Mouse (Mus musculus) C2C12 (cell line): ENCODE measurements around the gene Sp6. TPM values are rescaled to one million over a fixed set of nuclear protein-coding genes. Genes with fewer than 3 reads are reported as not detected.

Experiments used
- H3K27me3 ChIP-seq: one replicate; pipeline ENCODE4 v1.6.1; 2011; ENCODE audit not compliant: control insufficient read depth, insufficient read depth, insufficient read length
- H3K36me3 ChIP-seq: one replicate; pipeline ENCODE4 v1.6.1; 2011; ENCODE audit not compliant: control insufficient read depth, insufficient read depth
- H3K4me3 ChIP-seq: one replicate; pipeline ENCODE4 v1.5.1; 2011; ENCODE audit warnings: mild to moderate bottlenecking, control low read depth; ENCODE audit not compliant: poor library complexity, insufficient read depth, severe bottlenecking
- H3K79me2 ChIP-seq: one replicate; pipeline ENCODE4 v1.6.1; 2011; ENCODE audit not compliant: control insufficient read depth, insufficient read depth
- H3K79me3 ChIP-seq: one replicate; pipeline ENCODE4 v1.6.1; 2011; ENCODE audit warnings: low read depth, control low read depth
- H3ac ChIP-seq: one replicate; pipeline ENCODE3; 2011; ENCODE audit warnings: low read depth; ENCODE audit not compliant: control insufficient read depth, insufficient read length
- CEBPB ChIP-seq: IDR thresholded peaks from one replicate; pipeline ENCODE4 v1.6.1; 2011; ENCODE audit warnings: low read depth, mild to moderate bottlenecking, control low read depth, moderate library complexity
- CTCF ChIP-seq: IDR thresholded peaks from one replicate; pipeline ENCODE4 v1.5.1; 2011; ENCODE audit not compliant: control insufficient read depth, insufficient read depth, insufficient read length
- FOSL1 ChIP-seq: IDR thresholded peaks from one replicate; pipeline ENCODE4 v1.8.0; 2011; ENCODE audit warnings: mild to moderate bottlenecking, low read length; ENCODE audit not compliant: poor library complexity, insufficient read depth, severe bottlenecking
- MAX ChIP-seq: IDR thresholded peaks from one replicate; pipeline ENCODE4 v1.6.1; 2011; ENCODE audit warnings: mild to moderate bottlenecking, control low read depth
- MYOD1 ChIP-seq: IDR thresholded peaks from one replicate; pipeline ENCODE4 v1.6.1; 2011; ENCODE audit warnings: low read depth; ENCODE audit not compliant: control insufficient read depth, insufficient read length
- MYOG ChIP-seq: IDR thresholded peaks from one replicate; pipeline ENCODE4 v1.6.1; 2011; ENCODE audit not compliant: control insufficient read depth, insufficient read length; ENCODE audit errors: extremely low read depth
- USF1 ChIP-seq: IDR thresholded peaks from one replicate; pipeline ENCODE4 v1.6.1; 2011; ENCODE audit warnings: low read depth, mild to moderate bottlenecking, control low read depth, moderate library complexity
- polyA plus RNA-seq: library from polyadenylated mRNA; unstranded; fragments of >200 nt; fragmentation: generic; extraction: Trizol; gene quantifications from one replicate; pipeline ENCODE4 v1.2.1, GENCODE M21; 2012; ENCODE audit warnings: missing spikeins

Sp6 gene
- polyA plus RNA-seq, 1 experiment = 5.5 TPM

DNA sequence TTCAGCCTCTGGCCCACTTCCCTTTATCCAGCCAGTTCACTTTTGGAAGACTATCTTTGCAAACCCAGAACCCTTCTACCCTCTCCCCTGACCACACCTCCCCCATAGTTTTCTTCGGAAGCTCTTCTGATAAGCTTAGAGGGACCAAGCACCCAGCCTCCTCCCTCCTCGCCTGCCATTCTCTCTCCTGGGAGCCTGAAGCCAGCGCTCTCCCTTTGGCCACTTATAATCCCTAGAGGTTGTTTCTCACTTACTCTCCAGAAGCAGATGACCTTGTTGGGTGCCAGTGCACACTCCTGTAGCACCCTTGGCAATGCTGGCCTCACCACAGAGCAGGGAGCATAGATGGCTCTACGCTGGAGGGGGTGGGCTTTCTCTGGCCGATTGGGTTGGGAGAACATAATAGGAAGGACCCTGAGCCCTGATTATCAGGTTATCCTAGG, 43.9 kb upstream of the Sp6 start:
- peaks cover 69% of the 10 kb centered on the region for H3K79me2 ChIP-seq
- TF ChIP-seq MYOG (no peak), CTCF (no peak), USF1 (no peak), MAX (no peak)
- H3ac ChIP-seq = no peak overlapping the region
- H3K79me3 ChIP-seq = peaks cover 39% of the 10 kb centered on the region
- H3K4me3 ChIP-seq = no peak overlapping the region
- no peaks in the 10 kb centered on the region for H3K36me3 ChIP-seq
- H3K27me3 ChIP-seq = no peaks in the 10 kb centered on the region

DNA sequence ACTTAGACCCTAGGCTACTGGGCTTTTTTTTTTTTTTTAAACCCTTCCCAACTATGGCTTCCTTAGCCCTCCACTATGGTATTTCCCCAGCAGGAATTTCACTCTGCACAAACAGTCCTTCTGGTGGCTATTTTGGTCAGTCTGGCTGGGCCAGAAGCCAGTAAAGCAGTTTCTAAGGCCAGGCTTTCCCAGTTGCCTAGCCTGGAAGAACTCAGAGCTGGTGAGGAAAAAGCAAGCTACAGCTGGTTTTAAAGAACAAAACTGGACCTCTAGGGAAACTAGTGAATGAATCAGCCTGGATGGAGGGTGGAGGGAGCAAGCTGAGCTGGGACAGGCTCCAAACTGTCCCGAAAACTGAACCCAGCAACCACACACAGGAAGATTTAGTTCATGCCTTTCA, 43.4 kb upstream of the Sp6 start:
- H3K79me2 ChIP-seq = peaks cover 70% of the 10 kb centered on the region

DNA sequence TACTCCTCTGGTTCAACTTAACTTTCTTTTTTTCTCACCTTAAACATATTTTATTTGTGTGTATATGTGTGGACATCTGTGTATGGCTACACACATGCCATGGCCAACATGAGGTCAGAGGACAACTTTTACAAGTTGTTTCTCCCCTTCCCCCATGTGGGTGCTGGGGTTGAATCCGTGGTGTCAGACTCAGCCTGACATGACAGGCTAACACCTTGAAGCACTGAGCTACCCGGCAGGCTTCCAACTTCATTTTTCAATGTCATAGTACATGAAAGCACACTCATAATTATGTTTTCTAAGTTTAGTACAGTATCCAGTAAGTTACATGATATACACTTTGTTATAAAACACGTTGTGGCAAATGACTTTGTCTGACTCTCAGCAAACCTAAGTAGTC, 42.9 kb upstream of the Sp6 start:
- Histone ChIP-seq H3K79me2 (peaks cover 76% of the 10 kb centered on the region), H3K27me3 (no peaks in the 10 kb centered on the region), H3K36me3 (no peaks in the 10 kb centered on the region), H3K79me3 (peaks cover 49% of the 10 kb centered on the region), H3ac (no peak overlapping the region), H3K4me3 (no peak overlapping the region)
- TF ChIP-seq CEBPB (no peak), MYOG (no peak), MAX (no peak), USF1 (no peak), CTCF (no peak), MYOD1 (no peak), FOSL1 (no peak)

More for the DNA sequence above, 43.4 kb upstream of the Sp6 start:
- no peak for TF ChIP-seq CTCF
- TF ChIP-seq MYOG = no peak
- no peak for TF ChIP-seq MYOD1
- no peak for TF ChIP-seq FOSL1
- TF ChIP-seq USF1 = no peak
- no peak for TF ChIP-seq MAX
- no peak for TF ChIP-seq CEBPB
- Histone ChIP-seq H3K4me3 (no peak overlapping the region), H3K27me3 (no peaks in the 10 kb centered on the region), H3K36me3 (no peaks in the 10 kb centered on the region), H3ac (no peak overlapping the region), H3K79me3 (peaks cover 44% of the 10 kb centered on the region)

DNA sequence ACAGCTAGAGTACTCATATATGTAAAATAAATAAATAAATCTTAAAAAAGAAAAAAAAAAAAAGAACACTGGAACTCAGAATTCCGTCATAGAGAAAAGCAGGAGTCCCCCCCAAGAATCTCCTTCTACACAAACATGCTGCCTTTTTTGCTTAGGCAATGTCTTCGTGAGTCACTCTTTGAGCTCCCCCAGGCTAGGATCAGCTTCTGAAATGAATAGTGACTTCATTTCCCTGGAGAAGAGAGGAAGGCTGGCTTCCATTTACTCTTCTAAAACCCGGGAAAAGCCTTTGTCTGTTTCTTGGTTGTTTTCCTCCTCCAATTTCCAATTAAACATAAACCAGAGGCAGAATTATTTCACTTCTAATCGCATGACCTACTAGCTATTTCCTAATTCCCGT, 40.3 kb upstream of the Sp6 start:
- Histone ChIP-seq H3K79me2 (peaks cover 84% of the 10 kb centered on the region), H3K4me3 (no peak overlapping the region), H3ac (no peak overlapping the region), H3K36me3 (no peaks in the 10 kb centered on the region), H3K79me3 (peaks cover 48% of the 10 kb centered on the region), H3K27me3 (no peaks in the 10 kb centered on the region)
- peak; percentile 29 for TF ChIP-seq CEBPB
- TF ChIP-seq MAX = no peak

DNA sequence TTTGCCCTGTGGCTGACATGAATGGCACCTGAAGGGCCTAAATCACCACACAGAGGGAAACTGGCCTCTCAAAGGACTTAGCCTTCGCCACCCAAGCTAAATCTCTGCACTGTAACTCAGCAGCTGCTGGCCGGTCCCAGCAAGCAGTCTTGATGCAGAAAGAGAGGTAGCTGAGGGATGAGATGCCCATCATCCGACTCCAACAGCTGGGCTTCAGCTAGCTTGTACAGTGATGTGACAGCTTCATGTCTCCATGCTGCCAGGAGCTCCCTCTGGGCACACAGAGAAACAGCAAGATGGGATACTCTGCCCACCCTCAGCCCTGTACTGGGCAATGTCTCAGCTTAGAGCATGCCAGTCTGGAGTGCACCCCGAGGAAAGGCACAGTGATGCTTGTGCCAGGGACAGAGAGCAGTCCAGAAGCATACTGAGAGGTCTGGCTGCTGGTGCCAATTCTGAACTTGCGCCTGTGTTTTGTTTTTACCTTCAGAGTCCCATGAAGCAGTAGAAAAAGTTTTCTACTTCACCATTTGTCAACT, 39.7 kb upstream of the Sp6 start:
- H3K79me3 ChIP-seq = peaks cover 46% of the 10 kb centered on the region
- no peaks in the 10 kb centered on the region for H3K27me3 ChIP-seq
- H3K36me3 ChIP-seq = no peaks in the 10 kb centered on the region
- TF ChIP-seq CTCF = no peak
- no peak for TF ChIP-seq USF1
- no peak for TF ChIP-seq CEBPB
- TF ChIP-seq MYOG = no peak
- no peak for TF ChIP-seq MYOD1
- no peak for TF ChIP-seq FOSL1
- TF ChIP-seq MAX = no peak
- peak overlapping the region; percentile 27 for H3ac ChIP-seq
- H3K79me2 ChIP-seq = peaks cover 78% of the 10 kb centered on the region
- no peak overlapping the region for H3K4me3 ChIP-seq

DNA sequence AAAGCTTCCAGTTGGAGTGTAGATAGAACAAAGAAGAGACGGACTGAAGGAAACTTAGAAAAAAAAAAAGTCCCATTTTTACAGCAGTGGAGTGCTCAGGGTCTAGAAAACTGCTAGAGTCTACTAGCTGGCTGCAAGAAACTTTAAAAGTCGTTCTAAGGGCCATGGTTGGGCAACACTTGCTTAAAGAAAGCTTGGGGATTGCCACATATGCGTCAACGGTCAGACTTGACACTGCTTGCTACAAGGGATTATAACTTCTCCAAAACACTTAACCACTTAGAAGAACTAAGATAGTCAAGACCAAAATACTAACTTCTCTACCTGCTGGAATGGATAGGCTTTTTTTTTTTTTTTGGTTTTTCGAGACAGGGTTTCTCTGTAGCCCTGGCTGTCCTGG, 38.4 kb upstream of the Sp6 start:
- Histone ChIP-seq H3K79me2 (peaks cover 67% of the 10 kb centered on the region), H3K79me3 (peaks cover 39% of the 10 kb centered on the region), H3K4me3 (no peak overlapping the region), H3ac (no peak overlapping the region), H3K27me3 (no peaks in the 10 kb centered on the region), H3K36me3 (no peaks in the 10 kb centered on the region)
- no peak for TF ChIP-seq CTCF
- TF ChIP-seq USF1 = no peak
- TF ChIP-seq MAX = no peak
- no peak for TF ChIP-seq CEBPB
- no peak for TF ChIP-seq FOSL1
- TF ChIP-seq MYOG = no peak
- TF ChIP-seq MYOD1 = no peak
